Mouse (Mus musculus) small intestine, adult 2 months (tissue): ENCODE data around the gene Opn4. TPM values are rescaled to one million over a fixed set of nuclear protein-coding genes. Genes with fewer than 3 reads are reported as not detected.
A peak's percentile ranks its signal among the peaks of the same experiment; 100 is the strongest.

Experiments
- H3K27ac ChIP-seq: fragments of 200-500 bp; 2 replicates; pipeline ENCODE4 v1.5.1; 2012; ENCODE audit warnings: low read depth, low read length, control low read depth, inconsistent platforms; ENCODE audit not compliant: insufficient read depth
- H3K27me3 ChIP-seq: fragments of 200-500 bp; 2 replicates; pipeline ENCODE4 v1.6.1; 2012; ENCODE audit warnings: mild to moderate bottlenecking, moderate library complexity, low read length, inconsistent platforms; ENCODE audit not compliant: control insufficient read depth, insufficient read depth
- H3K36me3 ChIP-seq: fragments of 200-500 bp; 2 replicates; pipeline ENCODE4 v1.6.1; 2012; ENCODE audit warnings: mild to moderate bottlenecking, low read length, control low read depth, inconsistent platforms; ENCODE audit not compliant: control insufficient read depth, insufficient read depth
- H3K4me1 ChIP-seq: fragments of 200-500 bp; 2 replicates; pipeline ENCODE4 v1.6.1; 2012; ENCODE audit warnings: low read length, inconsistent platforms, mixed read lengths; ENCODE audit not compliant: control insufficient read depth, insufficient read depth, insufficient read length
- H3K4me3 ChIP-seq: fragments of 200-500 bp; 2 replicates; pipeline ENCODE4 v1.5.1; 2012; ENCODE audit warnings: low read depth, mild to moderate bottlenecking, control low read depth, inconsistent platforms, low read length, moderate library complexity
- CTCF ChIP-seq: fragments of 200-500 bp; IDR thresholded peaks from 2 replicates; pipeline ENCODE4 v1.5.1; 2012; ENCODE audit warnings: low read depth, mild to moderate bottlenecking, control low read depth, inconsistent platforms, low read length, moderate library complexity, mixed read lengths; ENCODE audit not compliant: insufficient replicate concordance, insufficient read length; ENCODE audit errors: extremely low read depth
- POLR2A ChIP-seq: fragments of 200-500 bp; IDR thresholded peaks from 2 replicates; pipeline ENCODE4 v1.6.1; 2012; ENCODE audit warnings: low read depth, mild to moderate bottlenecking, control low read depth, inconsistent platforms, low read length, moderate library complexity
- WGBS: fragments of 180-500 bp; shearing (Covaris S2); methylation state at CpG from one replicate; pipeline ENCODE4 v1.1.7; 2018; 5-methylcytosine and 5-hydroxymethylcytosine counted together
- polyA plus RNA-seq: library from polyadenylated mRNA; depleted of rRNA; stranded (reverse); fragments of >200 nt; gene quantifications from 2 replicates; pipeline ENCODE4 v1.2.3, GENCODE M21; 2012; rRNA removed

Gene Opn4
- polyA plus RNA-seq, 1 experiment, result not detected

GRCm38 (mm10) chr14:34548391-34549001, 51.4 kb downstream of the Opn4 start:
- H3K36me3 ChIP-seq, result peaks cover 12% of the 10 kb centered on the region; the same call in 1 of the 2 replicates

GRCm38 (mm10) chr14:34544545-34544944, 55.4 kb downstream of the Opn4 start:
- Histone ChIP-seq H3K4me3 (no peak overlapping the region), H3K27me3 (no peaks in the 10 kb centered on the region), H3K4me1 (peaks cover 20% of the 10 kb centered on the region), H3K36me3 (peaks cover 11% of the 10 kb centered on the region; the same call in 1 of the 2 replicates), H3K27ac (no peak overlapping the region; the same call in 1 of the 2 replicates)
- no peak for TF ChIP-seq POLR2A
- TF ChIP-seq CTCF, result no peak
- WGBS, result 66% methylated on average over 2 of the region's 2 CpGs

More at GRCm38 (mm10) chr14:34548391-34549001, 51.4 kb downstream of the Opn4 start:
- Histone ChIP-seq H3K27me3 (no peaks in the 10 kb centered on the region), H3K27ac (peak overlapping the region; percentile 93), H3K4me3 (peak overlapping the region; percentile 69), H3K4me1 (peaks cover 22% of the 10 kb centered on the region)
- 2% methylated on average over 27 of the region's 27 CpGs for WGBS
- TF ChIP-seq POLR2A (no peak), CTCF (no peak)

GRCm38 (mm10) chr14:34544001-34544400, 55.9 kb downstream of the Opn4 start:
- no peaks in the 10 kb centered on the region for H3K27me3 ChIP-seq
- H3K4me1 ChIP-seq, result peaks cover 20% of the 10 kb centered on the region
- H3K27ac ChIP-seq, result no peak overlapping the region
- H3K36me3 ChIP-seq, result peaks cover 13% of the 10 kb centered on the region
- no peak overlapping the region for H3K4me3 ChIP-seq
- TF ChIP-seq POLR2A (no peak), CTCF (no peak)
- 85% methylated on average over 6 of the region's 6 CpGs for WGBS

- peaks cover 13% of the 10 kb centered on the region for H3K36me3 ChIP-seq
- H3K4me3 ChIP-seq, result no peak overlapping the region
- TF ChIP-seq POLR2A (no peak), CTCF (no peak)
- H3K27ac ChIP-seq, result peak overlapping the region; percentile 10; the same call in 1 of the 2 replicates
- no peaks in the 10 kb centered on the region for H3K27me3 ChIP-seq
- peaks cover 19% of the 10 kb centered on the region for H3K4me1 ChIP-seq
- 43% methylated on average over 6 of the region's 6 CpGs for WGBS
Observed at GRCm38 (mm10) chr14:34543596-34543995, 56.3 kb downstream of the Opn4 start.

GRCm38 (mm10) chr14:34541896-34542295, 58.0 kb downstream of the Opn4 start:
- no peak for TF ChIP-seq CTCF
- no peak for TF ChIP-seq POLR2A
- H3K4me1 ChIP-seq, result peaks cover 15% of the 10 kb centered on the region
- no peaks in the 10 kb centered on the region for H3K27me3 ChIP-seq
- H3K4me3 ChIP-seq, result peak overlapping the region; percentile 1; the same call in 1 of the 2 replicates
- H3K36me3 ChIP-seq, result peaks cover 13% of the 10 kb centered on the region
- peak overlapping the region; percentile 62 for H3K27ac ChIP-seq
- 34% methylated on average over 5 of the region's 5 CpGs for WGBS

- Histone ChIP-seq H3K27me3 (no peaks in the 10 kb centered on the region), H3K4me3 (peak overlapping the region; percentile 24; the same call in 1 of the 2 replicates), H3K27ac (peak overlapping the region; percentile 32), H3K36me3 (peaks cover 10% of the 10 kb centered on the region), H3K4me1 (peaks cover 21% of the 10 kb centered on the region)
- TF ChIP-seq CTCF (no peak), POLR2A (no peak)
- WGBS, result 28% methylated on average over 17 of the region's 17 CpGs
Observed at GRCm38 (mm10) chr14:34540685-34541162, 59.2 kb downstream of the Opn4 start.

Other genes with a start within 250 kb of the Opn4 start
- not detected in 2 replicates for gene Fam25c, start 244.7 kb downstream of the Opn4 start, polyA plus RNA-seq
- gene Sncg, start 225.4 kb downstream of the Opn4 start, polyA plus RNA-seq, result 4.4 and 4.8 TPM in 2 replicates
- 3.5 and 5.5 TPM in 2 replicates for gene Mmrn2, start 224.7 kb downstream of the Opn4 start, polyA plus RNA-seq
- gene Bmpr1a, start 96.8 kb downstream of the Opn4 start, polyA plus RNA-seq, result 2.4 and 3.3 TPM in 2 replicates
- gene 9230112D13Rik, start 77.3 kb downstream of the Opn4 start, polyA plus RNA-seq, result not detected in 2 replicates
- 29.9 and 102 TPM in 2 replicates for gene Ldb3, start 11.5 kb downstream of the Opn4 start, polyA plus RNA-seq
- 2.1 and 6.0 TPM in 2 replicates for gene Wapl, start 73.8 kb upstream of the Opn4 start, polyA plus RNA-seq
- gene Grid1, start 220.0 kb upstream of the Opn4 start, polyA plus RNA-seq, result not detected in 2 replicates